Mouse (Mus musculus) erythroblast, embryonic 14.5 days (primary cell): ENCODE results near the gene Cfap77. TPM values are rescaled to one million over a fixed set of nuclear protein-coding genes. Genes with fewer than 3 reads are reported as not detected.
A peak's percentile ranks its signal among the peaks of the same experiment; 100 is the strongest.
"Not testable (repeated sequence)": the region's sequence is repeated elsewhere in the genome, so short reads cannot be mapped to it uniquely, and the experiment has no call there.

Source experiments
- H3K27me3 ChIP-seq: 2 replicates; pipeline ENCODE4 v1.6.1; 2012; ENCODE audit warnings: inconsistent platforms; ENCODE audit not compliant: control insufficient read depth
- H3K36me3 ChIP-seq: 2 replicates; pipeline ENCODE4 v1.6.1; 2012; ENCODE audit warnings: mild to moderate bottlenecking, inconsistent platforms; ENCODE audit not compliant: control insufficient read depth
- H3K4me1 ChIP-seq: 2 replicates; pipeline ENCODE4 v1.6.1; 2012; ENCODE audit warnings: inconsistent platforms; ENCODE audit not compliant: control insufficient read depth
- H3K4me3 ChIP-seq: replicated peaks from 2 replicates; pipeline ENCODE3; 2012; ENCODE audit warnings: moderate library complexity, mild to moderate bottlenecking, inconsistent platforms
- H3K9me3 ChIP-seq: 2 replicates; pipeline ENCODE4 v1.6.1; 2012; ENCODE audit warnings: low read length, inconsistent platforms, mixed read lengths; ENCODE audit not compliant: control insufficient read depth
- GATA1 ChIP-seq: IDR thresholded peaks from 2 replicates; pipeline ENCODE4 v1.6.1; 2012; ENCODE audit warnings: low read length, inconsistent platforms, mixed read lengths
- TAL1 ChIP-seq: IDR thresholded peaks from 3 replicates; pipeline ENCODE4 v1.6.1; 2012; ENCODE audit warnings: low read length, inconsistent platforms, mixed read lengths
- polyA plus RNA-seq: library from polyadenylated mRNA; stranded (reverse); fragments of >175 nt; gene quantifications from 2 replicates; pipeline ENCODE4 v1.2.3, GENCODE M21; 2012

The Cfap77 gene
- polyA plus RNA-seq: not detected in 2 replicates

DNA sequence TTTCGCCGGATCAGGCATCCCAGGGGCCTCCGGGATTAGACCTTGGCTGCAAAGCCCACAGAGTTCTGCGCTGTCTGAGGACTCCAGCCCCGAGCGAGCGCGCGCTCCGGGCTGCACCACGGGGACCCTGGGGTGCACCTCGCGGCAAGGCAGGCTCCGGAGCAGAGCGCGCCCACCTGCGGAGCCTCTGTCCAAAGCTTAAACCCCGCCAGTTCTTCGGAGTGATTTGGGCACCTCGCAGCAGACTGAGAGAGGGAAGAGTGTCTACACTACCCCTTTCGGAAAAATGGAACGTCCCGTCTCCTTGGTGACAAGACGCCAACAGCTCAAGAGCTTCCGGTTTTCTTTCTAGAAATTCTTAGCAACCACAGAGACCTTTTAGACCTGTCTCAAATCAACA, at the start of gene Cfap77:
Cfap77 (minus strand) TSS at position 76 of the 400 bp plus-strand sequence.
- Histone ChIP-seq H3K27me3 (peaks cover 53% of the 10 kb centered on the region), H3K9me3 (peaks cover 2% of the 10 kb centered on the region; the same call in 1 of the 2 replicates), H3K4me3 (peak within 1 kb of the TSS; percentile 54), H3K4me1 (peaks cover 17% of the 10 kb centered on the region), H3K36me3 (no peaks in the 10 kb centered on the region)
- TF ChIP-seq TAL1 (no peak), GATA1 (no peak)

DNA sequence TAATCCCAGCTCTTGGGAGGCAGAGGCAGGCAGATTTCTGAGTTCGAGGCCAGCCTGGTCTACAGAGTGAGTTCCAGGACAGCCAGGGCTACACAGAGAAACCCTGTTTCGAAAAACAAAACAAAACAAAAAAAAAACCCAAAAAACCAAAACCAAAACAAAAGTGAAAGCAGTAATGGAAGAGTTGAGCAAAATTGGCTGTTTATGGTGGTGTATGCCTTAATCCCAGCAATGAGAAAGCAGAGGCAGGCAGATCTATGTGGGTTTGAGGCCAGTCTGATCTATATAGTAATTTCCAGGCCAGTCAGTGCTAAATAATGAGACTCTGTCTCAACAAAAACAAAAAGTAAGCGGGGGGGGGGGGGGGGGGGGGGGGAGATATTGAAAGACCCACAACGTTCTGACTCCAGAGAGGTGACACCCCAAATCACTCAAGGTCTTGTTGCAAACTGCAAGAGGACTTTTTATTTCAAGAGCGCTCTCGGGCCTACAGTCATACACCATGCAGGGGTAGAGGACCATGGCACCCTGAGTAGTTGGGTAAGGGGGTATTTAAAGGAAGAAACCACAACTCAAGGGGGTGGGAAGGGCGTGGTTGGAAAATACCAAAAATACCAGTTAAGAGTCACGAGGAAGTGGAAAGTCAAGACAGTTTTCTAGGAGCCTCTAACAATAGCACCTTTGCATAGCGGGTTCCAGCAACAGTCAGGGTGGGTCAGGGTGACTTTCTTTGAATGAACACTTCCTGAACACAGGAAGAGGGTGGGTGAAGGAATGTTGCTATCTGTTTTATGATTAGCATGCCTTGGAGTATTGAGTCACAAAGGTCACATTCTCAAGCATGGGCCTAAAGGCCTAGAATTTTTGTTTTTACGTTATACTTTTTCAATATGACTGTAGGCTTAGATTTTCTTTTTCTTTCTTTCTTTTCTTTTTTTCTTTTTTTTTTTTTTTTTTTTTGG, 47.8 kb upstream of the Cfap77 start:
- not testable (repeated sequence) for H3K9me3 ChIP-seq, H3K36me3 ChIP-seq, H3K4me3 ChIP-seq, H3K27me3 ChIP-seq, H3K4me1 ChIP-seq

DNA sequence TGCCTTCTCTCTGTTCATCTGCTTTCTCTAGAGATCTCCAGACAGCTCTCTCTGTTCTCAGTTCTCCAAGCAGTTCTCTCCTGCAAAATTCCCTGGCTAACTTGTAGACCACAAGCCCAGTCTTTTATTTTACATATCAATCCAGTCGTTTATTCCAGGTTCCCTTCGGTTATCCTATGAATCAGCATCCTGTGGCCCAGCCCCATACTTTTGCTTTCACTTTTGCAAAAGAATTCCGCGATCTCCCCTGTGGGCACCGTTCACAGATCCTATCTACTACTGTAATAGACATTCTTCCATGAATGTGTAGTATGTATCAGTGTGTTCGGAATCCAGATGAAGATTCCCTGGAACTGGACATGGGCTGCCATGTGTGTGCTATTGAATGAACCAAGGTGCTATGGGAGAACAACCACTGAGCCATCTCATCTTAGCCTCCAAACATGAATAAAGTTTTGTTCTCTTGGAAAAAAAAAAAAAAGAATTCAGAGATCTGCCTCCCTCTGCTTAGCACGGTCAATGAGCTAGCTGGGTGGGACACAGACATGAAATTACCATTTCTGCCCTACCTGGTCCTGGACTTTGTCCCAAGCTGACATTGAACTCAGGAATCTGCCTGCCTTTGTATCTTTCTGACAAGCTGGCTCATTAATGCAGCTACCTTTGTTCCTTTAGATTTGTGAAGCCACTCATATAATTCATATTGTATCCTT, 46.1 kb upstream of the Cfap77 start:
- TF ChIP-seq TAL1 (no peak), GATA1 (no peak)
- H3K36me3 ChIP-seq: no peaks in the 10 kb centered on the region

DNA sequence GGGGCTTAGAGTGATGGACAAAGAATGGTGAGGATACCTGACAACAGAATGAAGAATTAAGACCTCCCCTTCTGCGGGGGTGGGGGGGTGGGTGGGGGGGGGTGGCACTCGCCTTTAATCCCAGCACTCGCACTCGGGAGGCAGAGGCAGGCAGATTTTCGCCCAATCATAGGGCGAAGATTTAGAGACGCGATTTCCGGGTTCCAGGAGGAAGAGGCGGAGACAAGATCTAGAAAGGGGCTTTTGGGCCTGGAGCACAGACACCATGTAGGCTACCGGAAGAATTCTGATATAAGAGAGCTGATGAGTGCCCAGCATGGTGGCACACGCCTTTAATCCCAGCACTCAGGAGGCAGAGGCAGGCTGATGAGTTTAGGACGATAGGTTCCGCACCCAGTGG, 44.8 kb upstream of the Cfap77 start:
- Histone ChIP-seq H3K27me3 (no peaks in the 10 kb centered on the region), H3K36me3 (no peaks in the 10 kb centered on the region), H3K4me3 (no peak overlapping the region), H3K9me3 (no peaks in the 10 kb centered on the region), H3K4me1 (no peaks in the 10 kb centered on the region)
- TF ChIP-seq GATA1 (no peak), TAL1 (no peak)

More for the DNA sequence above, 46.1 kb upstream of the Cfap77 start:
- no peaks in the 10 kb centered on the region for H3K4me1 ChIP-seq
- no peaks in the 10 kb centered on the region for H3K27me3 ChIP-seq
- H3K9me3 ChIP-seq: no peaks in the 10 kb centered on the region
- H3K4me3 ChIP-seq: peak overlapping the region; percentile 30

DNA sequence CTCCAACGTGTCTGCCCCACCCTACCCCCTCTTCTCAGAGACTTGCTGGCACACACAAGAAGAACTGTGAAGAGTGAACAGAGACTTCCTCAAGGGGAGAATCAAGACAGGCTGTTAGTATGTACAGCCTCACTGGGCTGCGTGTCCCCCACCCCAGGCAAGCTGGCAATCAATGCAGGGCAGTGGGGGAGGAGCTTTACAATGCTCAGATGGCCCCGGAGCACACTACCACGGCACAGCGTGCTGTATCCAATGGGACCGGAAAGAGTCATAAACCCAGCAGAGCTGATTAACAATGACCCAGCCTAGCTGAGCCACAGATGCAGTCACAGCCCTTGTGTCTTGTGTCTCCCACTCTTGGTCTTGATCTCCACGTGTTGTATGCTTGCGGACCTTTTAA, 43.9 kb upstream of the Cfap77 start:
- H3K4me1 ChIP-seq: no peaks in the 10 kb centered on the region
- H3K4me3 ChIP-seq: no peak overlapping the region
- H3K36me3 ChIP-seq: no peaks in the 10 kb centered on the region
- H3K27me3 ChIP-seq: no peaks in the 10 kb centered on the region
- no peaks in the 10 kb centered on the region; the same call in 1 of the 2 replicates for H3K9me3 ChIP-seq
- TF ChIP-seq TAL1 (no peak), GATA1 (no peak)

DNA sequence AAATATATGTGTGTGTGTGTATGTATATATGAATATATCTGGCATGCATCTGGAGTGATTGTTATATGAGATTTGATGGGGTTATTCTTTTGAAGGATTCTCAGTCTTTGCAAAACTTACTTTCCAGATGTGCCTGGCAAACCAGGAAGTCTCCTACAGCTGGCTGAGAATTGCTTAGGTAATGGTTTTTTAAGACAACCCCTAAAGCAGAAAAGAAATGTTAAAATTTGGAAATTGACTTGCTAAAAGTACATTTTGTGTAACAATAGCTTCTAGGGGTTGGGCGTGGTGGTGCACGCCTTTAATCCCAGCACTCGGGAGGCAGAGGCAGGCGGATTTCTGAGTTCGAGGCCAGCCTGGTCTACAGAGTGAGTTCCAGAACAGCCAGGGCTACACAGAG, 43.1 kb upstream of the Cfap77 start:
- not testable (repeated sequence) for H3K9me3 ChIP-seq, H3K4me1 ChIP-seq, H3K4me3 ChIP-seq, H3K27me3 ChIP-seq, H3K36me3 ChIP-seq

DNA sequence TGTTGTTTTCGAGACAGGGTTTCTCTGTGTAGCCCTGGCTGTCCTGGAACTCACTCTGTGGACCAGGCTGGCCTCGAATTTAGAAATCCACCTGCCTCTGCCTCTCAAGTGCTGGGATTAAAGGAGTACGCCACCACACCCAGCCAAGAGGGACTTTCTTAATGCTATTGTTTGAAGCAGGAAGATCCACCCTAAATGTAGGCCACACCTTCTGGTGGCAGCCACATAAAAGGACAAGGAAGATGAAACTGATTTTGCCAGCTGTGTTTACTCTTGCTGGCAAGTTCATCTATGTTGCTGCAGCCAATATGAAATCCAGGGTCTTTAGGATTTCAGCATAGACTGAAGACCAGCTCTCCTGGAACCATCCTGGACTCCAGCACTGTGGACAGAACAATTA, 42.6 kb upstream of the Cfap77 start:
- Histone ChIP-seq H3K4me3 (no peak overlapping the region), H3K36me3 (no peaks in the 10 kb centered on the region), H3K4me1 (no peaks in the 10 kb centered on the region), H3K27me3 (no peaks in the 10 kb centered on the region), H3K9me3 (no peaks in the 10 kb centered on the region; the same call in 1 of the 2 replicates)
- TF ChIP-seq GATA1 (no peak), TAL1 (no peak)

DNA sequence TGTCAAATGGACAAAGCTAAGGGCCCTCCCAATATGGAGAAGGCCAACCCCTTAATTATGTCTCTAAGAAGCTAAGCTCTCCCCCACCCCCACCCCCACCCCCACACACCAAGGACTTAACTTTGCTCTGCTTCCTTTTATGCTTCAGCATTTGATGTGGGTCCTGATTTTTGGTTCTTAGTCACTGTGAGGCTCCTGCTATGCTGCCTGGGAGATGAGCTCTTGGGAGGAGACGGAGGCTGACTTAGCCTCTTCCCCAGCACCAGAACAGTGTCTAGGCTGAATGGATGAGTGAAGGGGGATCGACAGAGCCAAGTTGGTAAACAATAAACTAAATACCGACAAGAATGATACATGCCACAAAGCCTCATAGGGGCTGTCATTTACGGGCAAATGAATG, 41.9 kb upstream of the Cfap77 start:
- Histone ChIP-seq H3K4me3 (no peak overlapping the region), H3K27me3 (no peaks in the 10 kb centered on the region)
- TF ChIP-seq GATA1 (no peak), TAL1 (no peak)

DNA sequence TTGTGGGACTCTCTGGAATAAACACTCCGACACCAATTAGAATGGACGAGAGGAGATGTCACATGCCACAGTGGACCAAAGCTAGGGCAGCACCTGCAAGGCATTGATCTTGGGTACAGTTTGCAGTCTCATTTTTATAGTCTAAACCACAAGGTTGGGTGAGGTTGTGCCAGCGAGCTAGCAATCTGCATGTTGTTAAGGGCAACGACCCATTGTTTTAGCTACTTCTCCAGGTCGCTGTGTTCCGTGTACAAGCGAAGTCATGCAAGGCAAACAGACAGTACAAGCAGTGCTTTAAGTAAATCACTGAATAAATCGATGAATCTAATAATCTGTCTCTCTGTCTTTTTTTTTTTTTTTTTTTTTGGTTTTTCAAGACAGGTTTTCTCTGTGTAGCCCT, 40.8 kb upstream of the Cfap77 start:
- Histone ChIP-seq H3K9me3 (no peaks in the 10 kb centered on the region; the same call in 1 of the 2 replicates), H3K27me3 (no peaks in the 10 kb centered on the region), H3K4me1 (no peaks in the 10 kb centered on the region), H3K36me3 (no peaks in the 10 kb centered on the region), H3K4me3 (no peak overlapping the region)
- no peak for TF ChIP-seq GATA1
- no peak for TF ChIP-seq TAL1

More for the DNA sequence above, 41.9 kb upstream of the Cfap77 start:
- Histone ChIP-seq H3K4me1 (no peaks in the 10 kb centered on the region), H3K36me3 (no peaks in the 10 kb centered on the region), H3K9me3 (no peaks in the 10 kb centered on the region; the same call in 1 of the 2 replicates)

DNA sequence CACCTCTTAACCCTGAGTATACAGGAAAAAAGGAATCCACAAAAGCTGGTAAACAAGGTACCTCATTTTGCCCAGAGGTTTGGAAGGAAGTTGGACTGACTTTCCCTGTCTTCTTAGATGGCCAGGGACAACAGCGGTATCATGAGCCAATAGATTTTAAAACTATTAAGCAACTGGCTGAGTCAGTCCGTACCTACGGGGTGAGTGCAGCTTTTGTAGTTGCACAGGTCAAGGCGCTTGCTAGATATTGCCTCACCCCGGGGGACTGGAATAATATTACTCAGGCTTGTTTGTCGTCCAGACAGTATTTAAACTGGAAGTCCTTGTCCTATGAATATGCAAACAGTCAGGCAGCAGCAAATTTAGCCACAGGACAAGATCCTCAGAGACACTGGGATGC, 34.4 kb upstream of the Cfap77 start:
- H3K27me3 ChIP-seq, H3K9me3 ChIP-seq, H3K4me1 ChIP-seq, H3K4me3 ChIP-seq: not testable (repeated sequence)
- peaks cover 32% of the 10 kb centered on the region for H3K36me3 ChIP-seq
